Mouse (Mus musculus) forebrain, embryonic 11.5 days (tissue): ENCODE measurements around the gene Upk2. TPM values are rescaled to one million over a fixed set of nuclear protein-coding genes. Genes with fewer than 3 reads are reported as not detected.
A peak's percentile ranks its signal among the peaks of the same experiment; 100 is the strongest.

Experiments used
- ATAC-seq: fragments of 200-750 bp; cut with Nextera tagmentation; replicated peaks from 2 replicates; pipeline ENCODE4 v1.8.0; 2017; ENCODE audit warnings: moderate TSS enrichment; ENCODE audit not compliant: low FRiP score
- DNase-seq: peaks from one replicate; pipeline ENCODE4 v3.0.0-alpha.2; 2017; ENCODE audit warnings: low spot score
- H3K27ac ChIP-seq: fragments of 300-500 bp; sonication (generic); 2 replicates; pipeline ENCODE4 v1.5.1; 2014; ENCODE audit warnings: low read depth, low read length
- H3K27me3 ChIP-seq: fragments of 300-500 bp; sonication (generic); 2 replicates; pipeline ENCODE4 v1.6.1; 2014; ENCODE audit warnings: mild to moderate bottlenecking, low read length, mixed read lengths; ENCODE audit not compliant: control insufficient read depth, insufficient read depth
- H3K36me3 ChIP-seq: fragments of 300-500 bp; sonication (generic); 2 replicates; pipeline ENCODE4 v1.6.1; 2014; ENCODE audit warnings: mild to moderate bottlenecking, low read length, moderate library complexity, mixed read lengths; ENCODE audit not compliant: control insufficient read depth, insufficient read depth
- H3K4me1 ChIP-seq: fragments of 300-500 bp; sonication (generic); replicated peaks from 2 replicates; pipeline ENCODE4 v1.6.1; 2014; ENCODE audit warnings: low read length, mixed read lengths; ENCODE audit not compliant: control insufficient read depth, insufficient read depth
- H3K4me2 ChIP-seq: fragments of 300-500 bp; sonication (generic); 2 replicates; pipeline ENCODE4 v1.6.1; 2014; ENCODE audit warnings: low read depth, mild to moderate bottlenecking, low read length, moderate library complexity, mixed read lengths; ENCODE audit not compliant: severe bottlenecking
- H3K4me3 ChIP-seq: fragments of 300-500 bp; sonication (generic); 2 replicates; pipeline ENCODE4 v1.5.1; 2014; ENCODE audit warnings: low read depth, low read length
- H3K9ac ChIP-seq: fragments of 300-500 bp; sonication (generic); 2 replicates; pipeline ENCODE4 v1.6.1; 2014; ENCODE audit warnings: low read length
- H3K9me3 ChIP-seq: fragments of 300-500 bp; sonication (generic); 2 replicates; pipeline ENCODE4 v1.6.1; 2016; ENCODE audit warnings: low read length, mixed read lengths; ENCODE audit not compliant: control insufficient read depth
- WGBS: fragments of 180-500 bp; shearing (Covaris S2); extraction: QIAGEN DNeasy Blood & Tissue Kit; methylation state at CpG from one replicate; pipeline ENCODE4 v1.1.7; 2014; 5-methylcytosine and 5-hydroxymethylcytosine counted together
- polyA plus RNA-seq: library from polyadenylated mRNA; unstranded; fragments of >200 nt; fragmentation: Nextera tagmentation; extraction: Ambion mirVana; gene quantifications from 2 replicates; pipeline ENCODE4 v1.2.1, GENCODE M21; 2014

Gene Upk2
- polyA plus RNA-seq, 1 experiment from 2014 or later: not detected

- ATAC-seq: peak; percentile 66
- Histone ChIP-seq H3K27me3 (no peaks in the 10 kb centered on the region), H3K4me1 (peaks cover 7% of the 10 kb centered on the region; the same call in 1 of the 2 replicates), H3K4me2 (peak overlapping the region; percentile 99), H3K27ac (peak overlapping the region; percentile 97), H3K9ac (peak overlapping the region; percentile 80), H3K36me3 (no peaks in the 10 kb centered on the region), H3K9me3 (no peaks in the 10 kb centered on the region), H3K4me3 (peak overlapping the region; percentile 65)
- DNase-seq: peak; percentile 92
- WGBS: 1% methylated on average over 21 of the region's 27 CpGs
Measured at GRCm38 (mm10) chr9:44478229-44478921, 23.6 kb upstream of the Upk2 start.

- Histone ChIP-seq H3K4me3 (peak overlapping the region; percentile 65), H3K36me3 (no peaks in the 10 kb centered on the region), H3K9ac (peak overlapping the region; percentile 51), H3K27ac (peak overlapping the region; percentile 97; the same call in 1 of the 2 replicates), H3K4me2 (peak overlapping the region; percentile 99), H3K27me3 (no peaks in the 10 kb centered on the region), H3K4me1 (peaks cover 7% of the 10 kb centered on the region; the same call in 1 of the 2 replicates), H3K9me3 (no peaks in the 10 kb centered on the region)
- ATAC-seq (no peak; the same call in 1 of the 2 replicates), DNase-seq (no peak)
- 7% methylated on average over 24 of the region's 24 CpGs for WGBS
Measured at GRCm38 (mm10) chr9:44477339-44478228, 22.8 kb upstream of the Upk2 start.

- 85% methylated on average over 3 of the region's 3 CpGs for WGBS
- Histone ChIP-seq H3K36me3 (no peaks in the 10 kb centered on the region), H3K27me3 (no peaks in the 10 kb centered on the region), H3K9me3 (no peaks in the 10 kb centered on the region), H3K4me2 (no peak overlapping the region), H3K4me3 (no peak overlapping the region), H3K9ac (no peak overlapping the region), H3K27ac (no peak overlapping the region), H3K4me1 (peaks cover 7% of the 10 kb centered on the region; the same call in 1 of the 2 replicates)
- DNase-seq (no peak), ATAC-seq (no peak)
Measured at GRCm38 (mm10) chr9:44475936-44476335, 21.2 kb upstream of the Upk2 start.

GRCm38 (mm10) chr9:44474327-44474726, 19.6 kb upstream of the Upk2 start:
- DNase-seq (no peak), ATAC-seq (no peak)
- H3K27me3 ChIP-seq: no peaks in the 10 kb centered on the region
- H3K4me3 ChIP-seq: no peak overlapping the region
- H3K27ac ChIP-seq: no peak overlapping the region
- H3K9ac ChIP-seq: no peak overlapping the region
- no peak overlapping the region for H3K4me2 ChIP-seq
- no peaks in the 10 kb centered on the region for H3K9me3 ChIP-seq
- peaks cover 7% of the 10 kb centered on the region; the same call in 1 of the 2 replicates for H3K4me1 ChIP-seq
- no peaks in the 10 kb centered on the region for H3K36me3 ChIP-seq
- 47% methylated on average over 1 of the region's 1 CpGs for WGBS

- ATAC-seq: no peak
- H3K27me3 ChIP-seq: no peaks in the 10 kb centered on the region
- H3K27ac ChIP-seq: no peak overlapping the region
- no peak overlapping the region for H3K4me2 ChIP-seq
- 63% methylated on average over 3 of the region's 3 CpGs for WGBS
- H3K9me3 ChIP-seq: no peaks in the 10 kb centered on the region
- no peak overlapping the region for H3K4me3 ChIP-seq
- H3K4me1 ChIP-seq: peaks cover 6% of the 10 kb centered on the region; the same call in 1 of the 2 replicates
- no peaks in the 10 kb centered on the region for H3K36me3 ChIP-seq
- no peak overlapping the region for H3K9ac ChIP-seq
- no peak for DNase-seq
Measured at GRCm38 (mm10) chr9:44473184-44473583, 18.4 kb upstream of the Upk2 start.

GRCm38 (mm10) chr9:44468800-44469199, 14.0 kb upstream of the Upk2 start:
- Histone ChIP-seq H3K9ac (no peak overlapping the region), H3K4me2 (no peak overlapping the region), H3K9me3 (no peaks in the 10 kb centered on the region), H3K36me3 (no peaks in the 10 kb centered on the region), H3K4me1 (no peaks in the 10 kb centered on the region), H3K27me3 (no peaks in the 10 kb centered on the region), H3K27ac (no peak overlapping the region), H3K4me3 (no peak overlapping the region)
- ATAC-seq (no peak), DNase-seq (no peak)
- 62% methylated on average over 2 of the region's 2 CpGs for WGBS

- WGBS: 67% methylated on average over 7 of the region's 7 CpGs
- Histone ChIP-seq H3K4me2 (no peak overlapping the region), H3K36me3 (no peaks in the 10 kb centered on the region), H3K9me3 (no peaks in the 10 kb centered on the region), H3K27me3 (no peaks in the 10 kb centered on the region), H3K9ac (no peak overlapping the region; the same call in 1 of the 2 replicates), H3K4me3 (no peak overlapping the region), H3K27ac (no peak overlapping the region), H3K4me1 (no peaks in the 10 kb centered on the region)
- DNase-seq (no peak), ATAC-seq (no peak)
Measured at GRCm38 (mm10) chr9:44468224-44468623, 13.4 kb upstream of the Upk2 start.

GRCm38 (mm10) chr9:44461950-44462349, 7.2 kb upstream of the Upk2 start:
- Histone ChIP-seq H3K4me2 (no peak overlapping the region), H3K9me3 (no peaks in the 10 kb centered on the region), H3K27me3 (no peaks in the 10 kb centered on the region), H3K4me1 (peaks cover 7% of the 10 kb centered on the region), H3K9ac (no peak overlapping the region), H3K36me3 (no peaks in the 10 kb centered on the region), H3K4me3 (no peak overlapping the region), H3K27ac (no peak overlapping the region)
- ATAC-seq: no peak
- 86% methylated on average over 5 of the region's 5 CpGs for WGBS
- no peak for DNase-seq
